Mouse (Mus musculus): ENCODE results near the gene Ntm. TPM values are rescaled to one million over a fixed set of nuclear protein-coding genes. Genes with fewer than 3 reads are reported as not detected.

Ntm gene
- polyA plus RNA-seq, 1 experiment from 2014 or later: 20.1 TPM

GRCm38 (mm10) chr9:29428322-29428721, 534.6 kb downstream of the Ntm start:
- 9% methylated on average over 7 of the region's 7 CpGs for WGBS
- H3K36me3 ChIP-seq: no peaks in the 10 kb centered on the region
- H3K9ac ChIP-seq (replicated peaks): no peak overlapping the region
- H3K4me1 ChIP-seq (replicated peaks): peaks cover 17% of the 10 kb centered on the region; the same call in 1 of the 2 replicates
- peak; percentile 79 for ATAC-seq (ENCODE audit: insufficient number of reproducible peaks, insufficient read depth, low FRiP score, low TSS enrichment, low read depth)
- no peak overlapping the region for H3K4me3 ChIP-seq (replicated peaks)
- peak overlapping the region; percentile 51; the same call in 1 of the 2 replicates for H3K27ac ChIP-seq
- H3K4me2 ChIP-seq: peak overlapping the region; percentile 20; the same call in 1 of the 2 replicates
- H3K9me3 ChIP-seq: no peaks in the 10 kb centered on the region
- H3K27me3 ChIP-seq: peaks cover 33% of the 10 kb centered on the region

GRCm38 (mm10) chr9:29426261-29426660, 536.7 kb downstream of the Ntm start:
- no peak overlapping the region for H3K4me3 ChIP-seq (replicated peaks)
- H3K4me2 ChIP-seq: no peak overlapping the region
- no peak overlapping the region for H3K9ac ChIP-seq (replicated peaks)
- no peak overlapping the region for H3K27ac ChIP-seq
- H3K36me3 ChIP-seq: no peaks in the 10 kb centered on the region
- no peaks in the 10 kb centered on the region for H3K9me3 ChIP-seq
- no peak for ATAC-seq (ENCODE audit: insufficient number of reproducible peaks, insufficient read depth, low FRiP score, low TSS enrichment, low read depth)
- H3K27me3 ChIP-seq: peaks cover 22% of the 10 kb centered on the region
- 89% methylated on average over 2 of the region's 2 CpGs for WGBS
- peaks cover 14% of the 10 kb centered on the region; the same call in 1 of the 2 replicates for H3K4me1 ChIP-seq (replicated peaks)

DNA sequence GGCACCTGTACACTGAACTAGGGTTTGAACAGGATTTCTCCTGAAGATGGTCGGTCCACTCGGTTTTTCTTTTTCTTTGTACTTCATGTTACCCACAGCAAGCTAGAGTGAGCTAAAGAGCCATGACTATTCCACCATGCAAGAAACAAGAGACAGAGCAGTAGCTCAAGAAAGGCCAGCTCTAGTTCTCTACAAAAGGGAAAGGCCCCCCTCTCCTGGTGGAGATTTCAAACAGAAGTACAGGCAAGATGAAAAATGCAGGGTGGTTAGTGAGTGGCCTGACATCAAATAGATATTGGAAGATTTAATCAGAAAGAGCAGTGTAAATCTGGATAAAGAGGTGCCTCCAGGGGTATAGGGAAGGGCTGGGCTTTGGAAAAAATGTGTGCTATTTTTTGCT, 547.4 kb downstream of the Ntm start:
- Histone ChIP-seq H3K4me3 (replicated peaks) (no peak overlapping the region), H3K9ac (replicated peaks) (no peak overlapping the region), H3K36me3 (no peaks in the 10 kb centered on the region), H3K27me3 (peaks cover 80% of the 10 kb centered on the region), H3K4me2 (no peak overlapping the region), H3K27ac (no peak overlapping the region), H3K4me1 (replicated peaks) (peaks cover 8% of the 10 kb centered on the region; the same call in 1 of the 2 replicates), H3K9me3 (no peaks in the 10 kb centered on the region)
- WGBS: 70% methylated on average over 2 of the region's 2 CpGs
- no peak for ATAC-seq (ENCODE audit: insufficient number of reproducible peaks, insufficient read depth, low FRiP score, low TSS enrichment, low read depth)

DNA sequence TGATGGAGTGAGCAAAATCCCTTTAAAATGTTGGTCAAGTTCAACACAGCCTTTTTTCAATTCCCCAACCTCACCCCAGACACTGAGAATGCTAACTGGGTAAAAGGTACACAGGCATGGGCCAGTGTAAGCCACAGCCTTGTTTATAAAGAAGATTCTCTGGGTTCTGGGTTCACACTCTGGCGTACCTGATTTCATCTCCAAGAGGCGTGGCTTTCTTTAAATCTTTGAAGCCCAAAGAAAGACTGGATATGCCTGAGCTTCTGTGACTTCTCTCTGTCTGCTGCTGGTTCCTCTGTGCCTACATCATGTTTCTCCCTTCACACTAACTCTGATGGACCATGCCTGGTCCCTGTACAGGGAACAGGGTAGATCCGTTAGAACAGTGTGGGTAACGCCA, 549.8 kb downstream of the Ntm start:
- Histone ChIP-seq H3K9me3 (no peaks in the 10 kb centered on the region), H3K4me2 (peak overlapping the region; percentile 87), H3K27me3 (peaks cover 88% of the 10 kb centered on the region), H3K4me3 (replicated peaks) (peak overlapping the region; percentile 55; the same call in 1 of the 2 replicates), H3K4me1 (replicated peaks) (peaks cover 10% of the 10 kb centered on the region; the same call in 1 of the 2 replicates), H3K36me3 (no peaks in the 10 kb centered on the region), H3K27ac (no peak overlapping the region), H3K9ac (replicated peaks) (no peak overlapping the region)
- ATAC-seq (ENCODE audit: insufficient number of reproducible peaks, insufficient read depth, low FRiP score, low TSS enrichment, low read depth): no peak
- 58% methylated on average over 4 of the region's 4 CpGs for WGBS

- Histone ChIP-seq H3K4me1 (replicated peaks) (peaks cover 10% of the 10 kb centered on the region; the same call in 1 of the 2 replicates), H3K36me3 (no peaks in the 10 kb centered on the region), H3K9me3 (no peaks in the 10 kb centered on the region), H3K4me3 (replicated peaks) (peak overlapping the region; percentile 55), H3K4me2 (peak overlapping the region; percentile 87), H3K27ac (peak overlapping the region; percentile 82), H3K27me3 (peaks cover 88% of the 10 kb centered on the region), H3K9ac (replicated peaks) (peak overlapping the region; percentile 63)
- WGBS: under 1% methylated on average over 61 of the region's 61 CpGs
- peak; percentile 57; the same call in 1 of the 2 replicates for ATAC-seq (ENCODE audit: insufficient number of reproducible peaks, insufficient read depth, low FRiP score, low TSS enrichment, low read depth)
These were observed 550.7 kb downstream of the Ntm start for GRCm38 (mm10) chr9:29412181-29412771.

GRCm38 (mm10) chr9:29411408-29412180, 551.3 kb downstream of the Ntm start:
- H3K4me1 ChIP-seq (replicated peaks): peaks cover 10% of the 10 kb centered on the region; the same call in 1 of the 2 replicates
- WGBS: under 1% methylated on average over 40 of the region's 40 CpGs
- H3K4me2 ChIP-seq: peak overlapping the region; percentile 87
- H3K27me3 ChIP-seq: peaks cover 90% of the 10 kb centered on the region
- H3K4me3 ChIP-seq (replicated peaks): peak overlapping the region; percentile 55
- H3K27ac ChIP-seq: peak overlapping the region; percentile 82
- peak; percentile 37; the same call in 1 of the 2 replicates for ATAC-seq (ENCODE audit: insufficient number of reproducible peaks, insufficient read depth, low FRiP score, low TSS enrichment, low read depth)
- no peaks in the 10 kb centered on the region for H3K9me3 ChIP-seq
- no peaks in the 10 kb centered on the region for H3K36me3 ChIP-seq
- H3K9ac ChIP-seq (replicated peaks): peak overlapping the region; percentile 63; the same call in 1 of the 2 replicates

- 55% methylated on average over 10 of the region's 10 CpGs for WGBS
- peaks cover 90% of the 10 kb centered on the region for H3K27me3 ChIP-seq
- no peak overlapping the region for H3K27ac ChIP-seq
- H3K4me3 ChIP-seq (replicated peaks): peak overlapping the region; percentile 55
- no peaks in the 10 kb centered on the region for H3K9me3 ChIP-seq
- H3K4me1 ChIP-seq (replicated peaks): peaks cover 10% of the 10 kb centered on the region; the same call in 1 of the 2 replicates
- peak overlapping the region; percentile 63; the same call in 1 of the 2 replicates for H3K9ac ChIP-seq (replicated peaks)
- ATAC-seq (ENCODE audit: insufficient number of reproducible peaks, insufficient read depth, low FRiP score, low TSS enrichment, low read depth): no peak
- H3K4me2 ChIP-seq: peak overlapping the region; percentile 87
- H3K36me3 ChIP-seq: no peaks in the 10 kb centered on the region
These were observed 552.1 kb downstream of the Ntm start for GRCm38 (mm10) chr9:29410728-29411407.

DNA sequence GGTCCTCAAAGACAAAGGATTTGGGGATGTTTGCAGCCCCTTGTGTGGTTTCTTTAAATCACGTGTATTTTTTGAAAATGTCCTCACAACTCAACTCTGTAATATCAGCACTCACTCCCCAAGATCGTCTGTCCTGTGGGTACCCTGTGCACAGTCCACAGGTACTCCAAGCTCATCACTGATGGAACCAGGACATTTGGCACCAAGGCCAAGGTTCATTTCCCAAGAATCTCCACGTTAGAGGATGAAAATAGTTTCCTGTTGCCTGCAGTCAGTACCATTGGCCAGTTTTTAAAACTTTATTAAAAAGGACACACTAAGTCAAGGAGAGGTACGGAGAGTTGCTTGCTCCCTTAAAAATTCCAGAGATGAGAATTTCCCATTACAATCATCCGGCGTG, 552.7 kb downstream of the Ntm start:
- Histone ChIP-seq H3K4me2 (peak overlapping the region; percentile 87), H3K27me3 (peaks cover 90% of the 10 kb centered on the region), H3K4me3 (replicated peaks) (peak overlapping the region; percentile 55), H3K9ac (replicated peaks) (no peak overlapping the region), H3K4me1 (replicated peaks) (peaks cover 10% of the 10 kb centered on the region; the same call in 1 of the 2 replicates), H3K27ac (no peak overlapping the region), H3K36me3 (no peaks in the 10 kb centered on the region), H3K9me3 (no peaks in the 10 kb centered on the region)
- WGBS: 80% methylated on average over 6 of the region's 6 CpGs
- ATAC-seq (ENCODE audit: insufficient number of reproducible peaks, insufficient read depth, low FRiP score, low TSS enrichment, low read depth): no peak

- no peak for ATAC-seq (ENCODE audit: insufficient number of reproducible peaks, insufficient read depth, low FRiP score, low TSS enrichment, low read depth)
These were observed 553.6 kb downstream of the Ntm start for GRCm38 (mm10) chr9:29409216-29409907.

GRCm38 (mm10) chr9:29407954-29408353, 555.0 kb downstream of the Ntm start:
- H3K9ac ChIP-seq (replicated peaks): no peak overlapping the region
- no peak for ATAC-seq (ENCODE audit: insufficient number of reproducible peaks, insufficient read depth, low FRiP score, low TSS enrichment, low read depth)
- no peak overlapping the region for H3K4me2 ChIP-seq
- H3K27me3 ChIP-seq: peaks cover 72% of the 10 kb centered on the region
- no peak overlapping the region for H3K27ac ChIP-seq
- H3K4me1 ChIP-seq (replicated peaks): peaks cover 10% of the 10 kb centered on the region; the same call in 1 of the 2 replicates
- no peaks in the 10 kb centered on the region for H3K36me3 ChIP-seq
- H3K9me3 ChIP-seq: no peaks in the 10 kb centered on the region
- no peak overlapping the region for H3K4me3 ChIP-seq (replicated peaks)

More at GRCm38 (mm10) chr9:29409216-29409907, 553.6 kb downstream of the Ntm start:
- H3K9me3 ChIP-seq: no peaks in the 10 kb centered on the region
- 57% methylated on average over 8 of the region's 8 CpGs for WGBS
- no peak overlapping the region for H3K4me3 ChIP-seq (replicated peaks)
- no peaks in the 10 kb centered on the region for H3K36me3 ChIP-seq
- H3K27me3 ChIP-seq: peaks cover 80% of the 10 kb centered on the region
- H3K4me1 ChIP-seq (replicated peaks): peaks cover 10% of the 10 kb centered on the region; the same call in 1 of the 2 replicates
- no peak overlapping the region for H3K9ac ChIP-seq (replicated peaks)
- no peak overlapping the region for H3K4me2 ChIP-seq
- H3K27ac ChIP-seq: no peak overlapping the region

Measured in limb, embryonic 12.5 days (tissue).